Mouse (Mus musculus) ZHBTc4 (cell line): Measurements from ENCODE around the gene A430089I19Rik.
"Not testable (repeated sequence)": the region's sequence is repeated elsewhere in the genome, so short reads cannot be mapped to it uniquely, and the experiment has no call there.

Experiments used
- DNase-seq: peaks from one replicate; pipeline ENCODE4 v3.0.0-alpha.2; 2011; ENCODE audit warnings: low read depth, low spot score

A430089I19Rik gene

DNA sequence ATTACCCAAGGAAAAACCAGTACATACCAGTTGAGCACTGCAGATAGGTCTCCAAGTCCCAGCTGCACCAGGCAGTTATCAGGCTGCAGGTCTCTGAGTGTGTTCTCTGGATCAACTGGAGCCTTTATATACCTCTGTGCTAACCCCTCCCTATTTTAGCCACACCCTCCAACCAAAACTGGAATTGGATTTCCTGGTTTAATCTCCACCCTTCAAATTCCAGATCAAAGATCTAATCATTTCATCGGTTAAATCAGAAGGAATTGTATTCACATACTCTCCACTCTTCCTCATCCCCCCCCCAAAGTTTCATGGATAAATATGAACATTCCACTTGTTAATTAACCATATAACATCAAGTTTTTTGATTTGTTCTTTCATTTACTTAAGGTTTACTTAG is at the start of gene A430089I19Rik:
A430089I19Rik (minus strand) TSS at position 101 of the 400 bp plus-strand sequence.
- not testable (repeated sequence) for DNase-seq

GRCm38 (mm10) chr5:94339449-94339848 is 32.9 kb upstream of the A430089I19Rik start, which contains the start of gene AA792892:
Gene AA792892 (plus strand): TSS chr5:94339749.
- not testable (repeated sequence) for DNase-seq

- DNase-seq: not testable (repeated sequence)
These were observed 7.5 kb upstream of the A430089I19Rik start, which contains the start of gene Gm6502 for GRCm38 (mm10) chr5:94314135-94314534. Gene Gm6502 (plus strand): TSS chr5:94314435.
